Mouse (Mus musculus): ENCODE data around the gene Os9. TPM values are rescaled to one million over a fixed set of nuclear protein-coding genes. Genes with fewer than 3 reads are reported as not detected.
A peak's percentile ranks its signal among the peaks of the same experiment; 100 is the strongest.
"Not testable (repeated sequence)": the region's sequence is repeated elsewhere in the genome, so short reads cannot be mapped to it uniquely, and the experiment has no call there.

Gene Os9
- polyA plus RNA-seq, 1 experiment from 2014 or later: 110 TPM

DNA sequence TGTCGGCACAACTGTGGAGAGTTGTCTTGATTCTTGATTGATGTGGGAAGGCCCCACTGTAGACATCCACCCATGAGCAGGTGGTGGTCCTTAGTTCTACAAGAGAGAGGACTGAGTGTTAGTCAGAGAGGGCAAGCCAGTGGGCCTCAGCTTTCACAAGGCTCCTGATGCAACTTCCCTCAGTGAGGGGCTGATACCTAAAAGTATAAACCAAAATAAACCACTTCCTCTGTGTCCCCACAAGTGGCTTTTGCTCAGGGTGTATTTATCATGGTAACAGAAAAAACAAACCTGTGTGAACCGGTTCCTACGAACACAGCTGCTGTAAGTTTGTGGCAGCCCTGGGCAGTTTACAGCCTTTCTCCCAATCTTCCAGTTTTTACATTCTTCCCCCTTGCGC, 15.6 kb upstream of the Os9 start:
- WGBS: 79% methylated on average over 4 of the region's 4 CpGs
- Histone ChIP-seq H3K9ac (replicated peaks; ENCODE audit: low read length) (no peak overlapping the region), H3K4me3 (ENCODE audit: low read length) (no peak overlapping the region), H3K27ac (ENCODE audit: low read length) (no peak overlapping the region), H3K4me1 (ENCODE audit: insufficient read depth, low read length) (no peaks in the 10 kb centered on the region), H3K27me3 (ENCODE audit: insufficient read depth, low read length) (no peaks in the 10 kb centered on the region), H3K36me3 (ENCODE audit: insufficient read depth, low read length) (no peaks in the 10 kb centered on the region), H3K4me2 (replicated peaks; ENCODE audit: low read depth, low read length) (no peak overlapping the region), H3K9me3 (ENCODE audit: low read length) (no peaks in the 10 kb centered on the region; the same call in 1 of the 2 replicates)
- ATAC-seq (ENCODE audit: low FRiP score, low TSS enrichment): no peak

DNA sequence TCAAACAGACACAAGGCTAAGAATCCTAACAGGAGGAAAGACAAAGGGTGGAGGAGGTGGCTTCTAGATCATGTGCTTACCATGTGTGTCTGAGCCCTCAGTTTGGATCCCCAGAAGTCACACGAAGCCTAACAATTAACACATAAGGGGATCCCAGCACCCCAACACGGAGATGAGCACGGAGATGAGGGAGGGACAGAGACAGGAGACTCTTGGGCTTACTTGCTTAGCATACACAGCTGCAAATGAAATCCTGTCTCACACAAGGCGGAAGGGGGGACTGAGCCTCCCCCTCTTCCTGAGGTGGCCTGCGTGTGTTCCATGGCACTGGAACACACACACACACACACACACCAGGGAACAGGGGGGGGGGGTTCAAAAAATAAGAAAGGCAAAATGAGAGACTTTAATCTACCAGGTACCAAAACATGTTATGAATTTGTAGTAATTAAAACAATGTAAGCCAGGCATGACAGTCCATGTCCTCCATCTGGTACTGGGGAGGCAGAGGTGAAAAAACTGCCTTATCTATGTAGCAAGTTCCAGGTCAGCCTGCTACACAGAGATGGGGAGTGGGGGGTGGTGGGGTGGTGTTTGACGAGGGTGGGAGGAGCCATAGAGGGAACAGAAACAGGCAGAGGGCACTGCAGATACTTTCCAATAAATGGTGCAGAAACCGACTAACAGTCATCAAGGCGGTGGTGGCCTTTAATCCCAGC, 14.3 kb upstream of the Os9 start:
- Histone ChIP-seq H3K36me3 (ENCODE audit: insufficient read depth, low read length) (no peaks in the 10 kb centered on the region), H3K27me3 (ENCODE audit: insufficient read depth, low read length) (no peaks in the 10 kb centered on the region), H3K9ac (replicated peaks; ENCODE audit: low read length) (no peak overlapping the region), H3K4me2 (replicated peaks; ENCODE audit: low read depth, low read length) (no peak overlapping the region), H3K4me1 (ENCODE audit: insufficient read depth, low read length) (no peaks in the 10 kb centered on the region), H3K4me3 (ENCODE audit: low read length) (no peak overlapping the region), H3K9me3 (ENCODE audit: low read length) (no peaks in the 10 kb centered on the region; the same call in 1 of the 2 replicates), H3K27ac (ENCODE audit: low read length) (no peak overlapping the region)
- WGBS: 58% methylated on average over 8 of the region's 8 CpGs
- ATAC-seq (ENCODE audit: low FRiP score, low TSS enrichment): no peak

DNA sequence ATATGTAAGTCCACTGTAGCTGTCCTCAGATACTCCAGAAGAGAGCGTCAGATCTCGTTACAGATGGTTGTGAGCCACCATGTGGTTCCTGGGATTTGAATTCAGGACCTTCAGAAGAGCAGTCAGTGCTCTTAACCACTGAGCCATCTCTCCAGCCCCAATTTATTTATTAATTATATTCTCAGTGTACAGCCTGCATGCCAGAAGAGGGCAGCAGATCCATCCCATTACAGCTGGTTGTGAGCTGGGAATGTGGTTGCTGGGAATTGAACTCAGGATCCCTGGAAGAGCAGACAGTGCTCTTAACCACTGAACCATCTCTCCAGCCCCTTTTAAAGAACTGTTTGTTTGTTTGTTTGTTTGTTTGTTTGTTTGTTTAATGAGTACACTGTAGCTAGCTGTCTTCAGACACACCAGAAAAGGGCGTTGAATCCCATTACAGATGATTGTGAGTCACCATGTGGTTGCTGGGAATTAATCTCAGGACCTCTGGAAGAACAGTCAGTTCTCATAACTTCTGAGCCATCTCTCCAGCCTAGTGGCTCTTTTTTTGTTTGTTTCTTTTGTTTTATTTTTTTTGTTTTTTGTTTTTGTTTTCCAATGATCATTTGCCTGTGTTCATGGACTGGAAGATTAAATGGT, 13.6 kb upstream of the Os9 start:
- not testable (repeated sequence) for H3K4me1 ChIP-seq (ENCODE audit: insufficient read depth, low read length); ATAC-seq (ENCODE audit: low FRiP score, low TSS enrichment); H3K9me3 ChIP-seq (ENCODE audit: low read length); H3K27me3 ChIP-seq (ENCODE audit: insufficient read depth, low read length); H3K27ac ChIP-seq (ENCODE audit: low read length); H3K9ac ChIP-seq (replicated peaks; ENCODE audit: low read length); H3K4me2 ChIP-seq (replicated peaks; ENCODE audit: low read depth, low read length); H3K4me3 ChIP-seq (ENCODE audit: low read length); H3K36me3 ChIP-seq (ENCODE audit: insufficient read depth, low read length)
- 87% methylated on average over 3 of the region's 3 CpGs for WGBS

DNA sequence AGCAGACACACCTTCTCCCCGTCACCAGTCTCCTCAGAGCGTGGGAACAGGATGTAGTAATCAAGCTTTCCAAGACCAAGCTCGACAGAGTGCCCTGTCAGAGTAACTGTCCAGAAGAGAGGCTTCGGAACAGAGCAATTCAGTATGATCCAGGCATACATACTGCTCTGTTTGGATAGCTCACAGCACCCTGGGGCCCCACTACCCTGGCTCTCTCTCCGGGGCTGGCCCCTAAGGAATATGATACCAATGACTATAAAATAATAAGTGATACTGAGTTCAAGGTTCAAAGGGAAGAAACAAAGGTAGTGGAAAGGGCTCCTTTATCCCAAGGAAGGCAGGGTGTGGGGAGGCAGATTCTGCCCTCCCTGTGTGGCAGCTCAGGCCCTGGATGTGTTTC, 11.5 kb upstream of the Os9 start:
- ATAC-seq (ENCODE audit: low FRiP score, low TSS enrichment): no peak
- Histone ChIP-seq H3K4me3 (ENCODE audit: low read length) (no peak overlapping the region), H3K4me2 (replicated peaks; ENCODE audit: low read depth, low read length) (no peak overlapping the region), H3K4me1 (ENCODE audit: insufficient read depth, low read length) (no peaks in the 10 kb centered on the region), H3K27ac (ENCODE audit: low read length) (no peak overlapping the region), H3K9ac (replicated peaks; ENCODE audit: low read length) (no peak overlapping the region), H3K36me3 (ENCODE audit: insufficient read depth, low read length) (no peaks in the 10 kb centered on the region), H3K27me3 (ENCODE audit: insufficient read depth, low read length) (no peaks in the 10 kb centered on the region), H3K9me3 (ENCODE audit: low read length) (no peaks in the 10 kb centered on the region)
- 53% methylated on average over 5 of the region's 5 CpGs for WGBS

DNA sequence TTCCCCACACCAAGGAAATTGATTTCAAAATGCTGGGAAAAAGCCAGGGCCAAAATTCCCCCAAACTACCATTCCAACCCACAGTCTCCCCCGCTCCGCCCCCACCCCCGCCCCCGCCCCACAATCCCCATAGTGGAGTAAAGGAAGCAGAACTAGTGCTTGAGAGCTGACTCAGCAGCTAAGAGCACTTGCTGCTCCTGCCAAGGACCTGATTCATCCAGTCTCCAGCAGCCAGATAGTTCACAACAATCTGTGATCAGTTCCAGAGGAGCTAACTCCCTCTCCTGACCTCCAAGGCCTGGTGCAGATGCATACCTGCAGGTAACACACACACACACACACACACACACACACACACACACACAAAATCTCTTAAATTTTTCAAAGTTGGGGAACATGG, 8.5 kb upstream of the Os9 start:
- 76% methylated on average over 4 of the region's 4 CpGs for WGBS
- H3K4me1 ChIP-seq (ENCODE audit: insufficient read depth, low read length): no peaks in the 10 kb centered on the region
- no peak for ATAC-seq (ENCODE audit: low FRiP score, low TSS enrichment)

DNA sequence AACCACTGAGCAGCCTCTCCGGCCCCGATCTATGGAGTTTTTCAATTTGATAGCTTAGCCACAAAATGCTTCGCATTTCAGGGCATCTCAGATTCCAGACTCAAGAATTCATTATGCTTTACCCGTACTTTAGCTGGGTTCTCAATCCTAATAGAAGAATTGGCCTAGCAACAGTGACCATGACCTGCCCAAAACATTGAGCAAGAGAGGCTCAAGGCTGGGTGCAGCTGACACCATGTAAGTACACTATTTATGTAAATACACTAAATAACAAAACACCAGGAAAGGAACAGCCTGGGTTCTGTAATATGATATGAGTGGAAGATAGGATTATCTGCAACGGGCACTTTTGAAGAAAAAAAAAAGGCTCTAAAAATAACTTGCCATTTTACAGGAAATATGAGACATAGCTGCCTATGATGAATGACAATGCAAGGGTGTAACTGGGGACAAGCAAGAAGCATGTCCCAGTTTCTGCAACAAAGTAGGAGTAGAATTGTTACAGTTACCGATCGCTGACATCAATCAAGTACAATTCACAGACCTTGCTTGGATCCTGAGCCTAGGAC, 6.9 kb upstream of the Os9 start:
- Histone ChIP-seq H3K27ac (ENCODE audit: low read length) (no peak overlapping the region), H3K4me1 (ENCODE audit: insufficient read depth, low read length) (peaks cover 6% of the 10 kb centered on the region), H3K4me2 (replicated peaks; ENCODE audit: low read depth, low read length) (no peak overlapping the region), H3K4me3 (ENCODE audit: low read length) (no peak overlapping the region), H3K9ac (replicated peaks; ENCODE audit: low read length) (no peak overlapping the region), H3K36me3 (ENCODE audit: insufficient read depth, low read length) (no peaks in the 10 kb centered on the region), H3K9me3 (ENCODE audit: low read length) (no peaks in the 10 kb centered on the region), H3K27me3 (ENCODE audit: insufficient read depth, low read length) (no peaks in the 10 kb centered on the region)
- ATAC-seq (ENCODE audit: low FRiP score, low TSS enrichment): no peak
- WGBS: 67% methylated on average over 7 of the region's 7 CpGs

More for the DNA sequence above, 8.5 kb upstream of the Os9 start:
- no peak overlapping the region for H3K4me2 ChIP-seq (replicated peaks; ENCODE audit: low read depth, low read length)
- H3K9ac ChIP-seq (replicated peaks; ENCODE audit: low read length): no peak overlapping the region
- H3K9me3 ChIP-seq (ENCODE audit: low read length): no peaks in the 10 kb centered on the region
- no peak overlapping the region for H3K4me3 ChIP-seq (ENCODE audit: low read length)
- H3K27me3 ChIP-seq (ENCODE audit: insufficient read depth, low read length): no peaks in the 10 kb centered on the region
- no peak overlapping the region for H3K27ac ChIP-seq (ENCODE audit: low read length)
- no peaks in the 10 kb centered on the region for H3K36me3 ChIP-seq (ENCODE audit: insufficient read depth, low read length)

DNA sequence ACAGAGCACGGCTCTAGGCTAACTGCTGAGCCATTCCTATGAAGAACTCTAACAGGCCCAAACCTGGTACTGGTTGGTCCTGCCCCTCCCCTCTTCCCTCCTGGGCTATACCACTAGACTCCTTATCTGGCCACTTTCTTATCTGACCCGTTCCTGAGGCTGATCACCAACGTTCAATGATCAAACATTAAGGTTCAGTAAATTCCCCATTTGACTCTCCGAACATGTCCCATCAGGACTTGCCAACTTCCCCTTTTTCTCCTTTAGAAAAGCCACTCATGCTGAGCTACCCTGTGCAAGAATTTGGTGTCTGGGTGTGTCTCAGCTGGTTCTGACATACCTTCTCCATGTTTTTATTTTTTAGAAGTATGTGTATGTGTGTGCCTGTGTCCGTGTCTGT, 5.6 kb upstream of the Os9 start:
- WGBS: 78% methylated on average over 5 of the region's 5 CpGs

DNA sequence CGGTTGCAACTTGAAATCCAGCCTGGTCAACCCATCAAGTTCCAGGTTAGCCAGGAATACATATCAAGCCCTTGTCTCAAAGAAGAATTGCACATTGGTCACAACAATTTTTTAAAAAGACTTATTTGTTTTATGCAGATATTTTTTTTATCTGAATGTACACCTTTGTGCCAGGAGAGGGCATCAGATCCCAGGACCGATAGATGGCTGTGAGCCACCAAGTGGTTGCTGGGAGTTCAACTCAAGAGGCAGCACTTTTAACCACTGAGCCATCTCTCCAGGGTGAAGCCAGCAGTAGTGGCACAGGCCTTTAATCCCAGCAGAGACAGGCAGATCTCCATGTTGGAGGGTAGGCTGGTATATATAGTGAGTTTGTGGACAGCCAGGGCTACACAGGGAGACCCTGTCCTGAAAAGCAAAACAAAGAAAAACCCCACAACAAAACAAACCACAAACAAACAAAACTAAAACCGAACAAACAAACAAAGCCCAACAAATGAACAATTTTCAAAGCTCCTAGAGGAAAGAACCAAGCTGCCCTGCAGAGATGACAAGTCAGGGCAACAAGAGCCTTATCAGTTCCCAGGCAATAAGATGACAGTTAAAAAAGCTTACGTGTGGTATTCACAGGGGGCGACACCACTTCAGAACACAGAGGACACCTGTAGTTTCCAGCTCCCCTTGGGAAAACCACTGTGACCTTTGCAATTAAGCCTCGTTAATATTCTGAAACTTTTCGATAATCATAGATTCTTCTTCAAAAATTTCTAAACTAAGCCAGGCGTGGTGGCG, 4.5 kb upstream of the Os9 start:
- WGBS: 75% methylated on average over 9 of the region's 9 CpGs
- no peak for ATAC-seq (ENCODE audit: low FRiP score, low TSS enrichment)

More for the DNA sequence above, 5.6 kb upstream of the Os9 start:
- Histone ChIP-seq H3K4me3 (ENCODE audit: low read length) (no peak overlapping the region), H3K27ac (ENCODE audit: low read length) (no peak overlapping the region), H3K27me3 (ENCODE audit: insufficient read depth, low read length) (no peaks in the 10 kb centered on the region), H3K4me2 (replicated peaks; ENCODE audit: low read depth, low read length) (no peak overlapping the region), H3K4me1 (ENCODE audit: insufficient read depth, low read length) (peaks cover 7% of the 10 kb centered on the region), H3K36me3 (ENCODE audit: insufficient read depth, low read length) (no peaks in the 10 kb centered on the region), H3K9me3 (ENCODE audit: low read length) (no peaks in the 10 kb centered on the region), H3K9ac (replicated peaks; ENCODE audit: low read length) (no peak overlapping the region)
- no peak for ATAC-seq (ENCODE audit: low FRiP score, low TSS enrichment)

DNA sequence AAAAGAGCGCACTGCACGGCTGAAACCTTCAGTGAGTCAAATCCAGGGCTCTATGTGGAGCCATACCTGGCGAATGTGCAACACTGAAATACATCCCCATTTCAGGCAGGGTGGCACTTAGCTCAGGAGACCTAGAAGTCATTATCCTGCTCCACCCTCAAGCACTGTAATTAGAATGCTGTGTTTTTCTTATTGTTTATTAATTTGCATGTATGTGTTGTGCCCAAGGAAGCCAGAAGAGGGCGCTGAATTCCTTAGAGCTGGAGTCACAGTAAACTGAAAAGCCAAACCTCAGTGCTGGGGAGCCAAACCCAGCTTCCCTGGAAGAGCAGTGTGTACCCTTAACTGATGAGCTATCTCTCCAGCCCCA, 2.5 kb upstream of the Os9 start:
- Histone ChIP-seq H3K4me3 (ENCODE audit: low read length) (peak overlapping the region; percentile 38), H3K36me3 (ENCODE audit: insufficient read depth, low read length) (peaks cover 9% of the 10 kb centered on the region; the same call in 1 of the 2 replicates), H3K27me3 (ENCODE audit: insufficient read depth, low read length) (no peaks in the 10 kb centered on the region), H3K4me1 (ENCODE audit: insufficient read depth, low read length) (peaks cover 16% of the 10 kb centered on the region), H3K9me3 (ENCODE audit: low read length) (no peaks in the 10 kb centered on the region), H3K27ac (ENCODE audit: low read length) (no peak overlapping the region), H3K4me2 (replicated peaks; ENCODE audit: low read depth, low read length) (peak overlapping the region; percentile 64), H3K9ac (replicated peaks; ENCODE audit: low read length) (peak overlapping the region; percentile 17)
- ATAC-seq (ENCODE audit: low FRiP score, low TSS enrichment): no peak
- WGBS: 7% methylated on average over 4 of the region's 4 CpGs

More for the DNA sequence above, 4.5 kb upstream of the Os9 start:
- Histone ChIP-seq H3K4me1 (ENCODE audit: insufficient read depth, low read length) (peaks cover 9% of the 10 kb centered on the region), H3K27me3 (ENCODE audit: insufficient read depth, low read length) (no peaks in the 10 kb centered on the region), H3K9me3 (ENCODE audit: low read length) (no peaks in the 10 kb centered on the region), H3K9ac (replicated peaks; ENCODE audit: low read length) (no peak overlapping the region), H3K4me2 (replicated peaks; ENCODE audit: low read depth, low read length) (no peak overlapping the region), H3K4me3 (ENCODE audit: low read length) (no peak overlapping the region), H3K36me3 (ENCODE audit: insufficient read depth, low read length) (no peaks in the 10 kb centered on the region), H3K27ac (ENCODE audit: low read length) (no peak overlapping the region)

Data from kidney, embryonic 16.5 days (tissue).